In the genomic region with DNA sequence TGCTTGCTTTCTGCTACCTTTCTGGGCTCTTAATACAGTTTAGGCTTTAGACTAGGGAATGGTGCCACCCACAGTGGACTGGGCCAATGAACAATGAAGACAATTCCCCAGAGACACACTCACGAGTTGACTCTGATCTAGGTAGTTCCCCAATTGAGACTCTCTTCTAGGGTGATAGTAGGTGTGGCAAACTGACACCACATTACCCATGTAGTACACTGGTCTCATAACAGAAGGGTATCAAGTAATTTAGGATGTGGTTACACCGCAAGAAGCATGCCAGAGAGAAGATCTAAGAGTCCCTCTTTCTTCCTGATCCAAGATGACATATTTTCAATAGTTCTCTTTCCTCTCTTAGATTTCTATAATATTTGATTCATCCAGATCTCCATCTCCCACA, we compare ENCODE assay signal across 18 mouse cellular contexts.
"Had no signal": no experiment of that assay in that cellular context is flagged by ENCODE, and none has a peak within 500 bp of the region (broad histone marks: within the 10 kb centered on the region; RNA-seq: fewer than 3 reads in every experiment).

No protein-coding gene starts in this region.

- DNase-seq: lung, adult 18-20 months; lung, postnatal 14 days; lung, postnatal 36 days; midbrain, embryonic 14.5 days; retina, postnatal 1 day; right cerebral cortex, adult 18-20 months; thymus, adult 18-20 months; thymus, postnatal 14 days; thymus, postnatal 36 days had no signal

- H3K4me1 ChIP-seq: lung, embryonic 15.5 days; midbrain, embryonic 12.5 days; neural tube, embryonic 13.5 days; neural tube, embryonic 15.5 days; stomach, embryonic 15.5 days had no signal

- ATAC-seq: lung, postnatal 0 days; midbrain, embryonic 16.5 days had no signal

- H3K4me3 ChIP-seq: lung, embryonic 15.5 days; midbrain, embryonic 10.5 days; midbrain, embryonic 12.5 days; myocyte; neural tube, embryonic 13.5 days; neural tube, embryonic 15.5 days; stomach, embryonic 15.5 days had no signal
